Mouse (Mus musculus) liver, embryonic 14.5 days (tissue): ENCODE data around the gene Cpsf4. TPM values are rescaled to one million over a fixed set of nuclear protein-coding genes. Genes with fewer than 3 reads are reported as not detected.

Source experiments
- ATAC-seq: fragments of 200-750 bp; cut with Nextera tagmentation; 2 replicates; pipeline ENCODE4 v1.8.0; 2017; ENCODE audit warnings: moderate number of reproducible peaks, mild to moderate bottlenecking, moderate library complexity; ENCODE audit not compliant: insufficient read depth
- DNase-seq, 3 experiments: peaks; one replicate each; pipeline ENCODE4 v3.0.0-alpha.2; 2012 to 2013; ENCODE audit warnings: low read depth in 3 of 3, low spot score in 3 of 3
- H3K27ac ChIP-seq: fragments of 300-500 bp; sonication (generic); 2 replicates; pipeline ENCODE4 v1.5.1; 2014; ENCODE audit warnings: moderate library complexity, mild to moderate bottlenecking, control low read depth, inconsistent platforms
- H3K27me3 ChIP-seq: fragments of 300-500 bp; sonication (generic); 2 replicates; pipeline ENCODE4 v1.6.1; 2014; ENCODE audit warnings: mild to moderate bottlenecking, low read length, moderate library complexity; ENCODE audit not compliant: control insufficient read depth, insufficient read depth
- H3K36me3 ChIP-seq: fragments of 300-500 bp; sonication (generic); replicated peaks from 2 replicates; pipeline ENCODE4 v1.6.1; 2014; ENCODE audit warnings: low read depth; ENCODE audit not compliant: control insufficient read depth, insufficient read depth
- H3K4me1 ChIP-seq, 2 experiments: fragments of 200-500 bp in 1 of 2; fragments of 300-500 bp in 1 of 2; sonication (generic) in 1 of 2; replicated peaks; 2 replicates each; pipeline ENCODE4 v1.6.1; 2012 to 2014; ENCODE audit warnings: antibody characterized with exemption in 1 of 2, inconsistent platforms in 1 of 2, low read length in 1 of 2; ENCODE audit not compliant: control insufficient read depth in 2 of 2, insufficient read depth in 2 of 2
- H3K4me2 ChIP-seq: fragments of 300-500 bp; sonication (generic); 2 replicates; pipeline ENCODE4 v1.6.1; 2014; ENCODE audit warnings: low read depth, mild to moderate bottlenecking, control low read depth, moderate library complexity
- H3K4me3 ChIP-seq, 2 experiments: fragments of 200-500 bp in 1 of 2; fragments of 300-500 bp in 1 of 2; sonication (generic) in 1 of 2; 2 replicates each; pipeline ENCODE4 v1.5.1; 2012 to 2014; ENCODE audit warnings: low read depth in 2 of 2, low read length in 2 of 2, mild to moderate bottlenecking in 2 of 2, control low read depth in 1 of 2, inconsistent platforms in 1 of 2, moderate library complexity in 1 of 2; ENCODE audit not compliant: insufficient read depth in 1 of 2
- H3K9ac ChIP-seq: fragments of 300-500 bp; sonication (generic); replicated peaks from 2 replicates; pipeline ENCODE4 v1.6.1; 2014; ENCODE audit warnings: mild to moderate bottlenecking, control low read depth, moderate library complexity
- H3K9me3 ChIP-seq: fragments of 300-500 bp; sonication (generic); 2 replicates; pipeline ENCODE4 v1.6.1; 2016; ENCODE audit warnings: low read length, mixed read lengths; ENCODE audit not compliant: control insufficient read depth
- CTCF ChIP-seq: IDR thresholded peaks from 2 replicates; pipeline ENCODE4 v1.5.1; 2016; ENCODE audit warnings: antibody characterized with exemption, low read depth, control low read depth
- EP300 ChIP-seq: IDR thresholded peaks from 2 replicates; pipeline ENCODE4 v1.6.1; 2016; ENCODE audit warnings: antibody characterized with exemption, low read depth
- WGBS: fragments of 180-500 bp; shearing (Covaris S2); extraction: QIAGEN DNeasy Blood & Tissue Kit; methylation state at CpG from one replicate; pipeline ENCODE4 v1.1.7; 2014; ENCODE audit not compliant: insufficient replicate concordance; 5-methylcytosine and 5-hydroxymethylcytosine counted together
- polyA plus RNA-seq, 2 experiments: library from polyadenylated mRNA; depleted of rRNA in 1 of 2; stranded (reverse) in 1 of 2; unstranded in 1 of 2; fragments of >200 nt; fragmentation: Nextera tagmentation in 1 of 2; extraction: Ambion mirVana in 1 of 2; gene quantifications; 2 replicates each; pipeline versions ENCODE4 v1.2.1 to v1.2.3; 2012 to 2014

Cpsf4 gene
- polyA plus RNA-seq, 2 experiments, result 14.2 to 29.8 TPM

DNA sequence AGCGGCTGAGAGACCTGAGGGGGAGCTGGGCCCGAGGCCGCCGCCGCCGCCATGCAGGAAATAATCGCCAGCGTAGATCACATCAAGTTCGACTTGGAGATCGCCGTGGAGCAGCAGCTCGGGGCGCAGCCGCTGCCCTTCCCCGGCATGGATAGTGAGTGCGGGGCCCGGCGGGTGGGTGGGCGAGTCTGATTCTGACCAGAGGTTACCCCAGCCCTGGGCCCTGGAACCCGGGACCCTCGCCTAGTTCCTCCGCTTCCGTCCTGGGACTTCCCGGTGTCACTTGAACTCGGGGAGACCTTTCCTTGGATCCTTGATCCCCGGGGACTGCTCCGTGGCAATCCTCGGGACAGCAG lies 271 bp downstream of the Cpsf4 start:
- TF ChIP-seq CTCF (no peak), EP300 (no peak)
- H3K4me3 ChIP-seq, result peak overlapping the region; percentile 74 to 98
- ATAC-seq, result peak; percentile 26; the same call in 1 of the 2 replicates
- H3K9me3 ChIP-seq, result no peaks in the 10 kb centered on the region
- no peak for DNase-seq
- peaks cover 27% of the 10 kb centered on the region for H3K36me3 ChIP-seq
- WGBS, result 0% methylated on average over 26 of the region's 28 CpGs
- peak overlapping the region; percentile 80 for H3K4me2 ChIP-seq
- peak overlapping the region; percentile 82 for H3K9ac ChIP-seq
- H3K27ac ChIP-seq, result peak overlapping the region; percentile 18
- H3K4me1 ChIP-seq, result peaks cover 11 to 13% of the 10 kb centered on the region in 2 experiments
- H3K27me3 ChIP-seq, result no peaks in the 10 kb centered on the region

DNA sequence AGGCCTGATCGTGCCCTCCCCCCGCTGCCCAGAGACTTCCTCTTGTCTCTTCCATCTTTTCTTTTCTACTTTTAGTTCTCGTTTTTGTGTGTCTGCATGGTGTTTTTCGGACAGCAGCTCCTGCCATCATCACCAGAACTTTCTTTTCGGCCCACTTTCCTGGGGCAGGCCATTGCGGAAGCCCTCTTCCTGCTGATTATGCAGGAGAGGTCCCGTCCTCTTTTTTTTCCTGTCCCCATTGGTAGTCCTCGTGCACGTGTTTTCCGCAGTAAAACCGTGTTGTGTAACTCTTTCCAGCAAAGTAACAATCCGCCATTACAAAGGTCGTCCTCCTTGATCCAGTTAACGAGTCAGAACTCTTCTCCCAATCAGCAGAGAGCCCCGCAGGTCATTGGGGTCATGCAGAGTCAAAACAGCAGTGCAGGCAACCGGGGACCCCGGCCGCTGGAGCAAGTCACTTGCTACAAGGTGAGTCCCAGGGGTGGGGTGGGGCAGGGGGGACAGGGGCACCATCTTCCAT lies 11.5 kb downstream of the Cpsf4 start:
- Histone ChIP-seq H3K9ac (no peak overlapping the region), H3K9me3 (no peaks in the 10 kb centered on the region), H3K4me2 (no peak overlapping the region), H3K27me3 (no peaks in the 10 kb centered on the region), H3K27ac (no peak overlapping the region), H3K4me3 (no peak overlapping the region), H3K36me3 (peaks cover 81% of the 10 kb centered on the region), H3K4me1 (no peaks in the 10 kb centered on the region)
- TF ChIP-seq CTCF (no peak), EP300 (no peak)
- 77% methylated on average over 18 of the region's 18 CpGs for WGBS
- DNase-seq (no peak), ATAC-seq (no peak; the same call in 1 of the 2 replicates)

DNA sequence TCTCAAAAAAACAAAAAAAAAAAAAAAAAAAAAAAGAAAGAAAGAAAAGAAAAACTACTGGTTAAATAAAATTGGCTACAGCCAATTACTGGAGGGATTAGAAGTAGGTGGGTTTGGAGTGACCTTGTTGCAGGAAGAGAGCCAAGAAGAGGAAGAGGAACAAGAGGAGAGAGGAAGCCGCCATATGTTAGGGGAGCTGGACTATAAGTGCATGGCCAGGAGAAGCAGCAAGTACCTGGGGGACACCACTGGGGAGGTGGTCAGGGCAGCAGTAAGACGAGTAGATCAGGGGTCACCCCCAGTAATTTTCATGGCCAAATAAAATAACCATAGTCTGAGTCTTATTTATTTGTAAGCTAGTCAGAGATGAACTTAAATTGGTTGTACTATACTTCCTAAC lies 18.2 kb downstream of the Cpsf4 start:
- no peaks in the 10 kb centered on the region for H3K9me3 ChIP-seq
- no peak for ATAC-seq
- H3K27me3 ChIP-seq, result no peaks in the 10 kb centered on the region
- H3K9ac ChIP-seq, result no peak overlapping the region
- H3K4me2 ChIP-seq, result no peak overlapping the region
- no peak overlapping the region for H3K4me3 ChIP-seq
- peaks cover 14 to 16% of the 10 kb centered on the region in 2 experiments for H3K4me1 ChIP-seq
- H3K27ac ChIP-seq, result no peak overlapping the region
- no peak for DNase-seq
- TF ChIP-seq CTCF (no peak), EP300 (no peak)
- WGBS, result 77% methylated on average over 2 of the region's 2 CpGs
- peaks cover 60% of the 10 kb centered on the region for H3K36me3 ChIP-seq

DNA sequence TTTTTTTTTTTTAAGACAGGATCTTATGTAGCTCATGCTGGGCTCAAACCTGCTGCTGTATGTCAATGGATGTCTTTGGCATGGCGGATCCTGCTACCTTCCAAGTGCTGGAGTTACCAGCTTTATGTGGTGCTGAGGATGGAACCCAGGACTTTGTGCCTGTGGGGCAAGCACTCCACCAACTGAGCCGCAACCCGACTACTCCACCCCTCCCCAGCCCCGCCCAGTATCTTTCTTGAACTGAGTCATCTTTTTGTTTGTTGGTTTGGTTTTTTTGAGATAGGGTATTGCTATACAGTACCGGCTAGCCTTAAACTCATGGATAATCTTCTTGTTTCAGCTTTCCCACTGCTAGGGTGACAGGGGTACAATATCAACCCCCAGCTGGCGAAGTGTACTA lies 22.4 kb downstream of the Cpsf4 start:
- no peak for DNase-seq
- Histone ChIP-seq H3K4me1 (peaks cover 17 to 25% of the 10 kb centered on the region in 2 experiments), H3K36me3 (peaks cover 29% of the 10 kb centered on the region), H3K27ac (peak overlapping the region; percentile 65), H3K4me3 (peak overlapping the region; percentile 18 to 87; a peak in 3 of 4 replicates), H3K9ac (no peak overlapping the region), H3K4me2 (peak overlapping the region; percentile 87), H3K9me3 (no peaks in the 10 kb centered on the region), H3K27me3 (no peaks in the 10 kb centered on the region)
- WGBS, result 32% methylated on average over 6 of the region's 6 CpGs
- ATAC-seq, result no peak
- TF ChIP-seq EP300 (no peak), CTCF (no peak)

DNA sequence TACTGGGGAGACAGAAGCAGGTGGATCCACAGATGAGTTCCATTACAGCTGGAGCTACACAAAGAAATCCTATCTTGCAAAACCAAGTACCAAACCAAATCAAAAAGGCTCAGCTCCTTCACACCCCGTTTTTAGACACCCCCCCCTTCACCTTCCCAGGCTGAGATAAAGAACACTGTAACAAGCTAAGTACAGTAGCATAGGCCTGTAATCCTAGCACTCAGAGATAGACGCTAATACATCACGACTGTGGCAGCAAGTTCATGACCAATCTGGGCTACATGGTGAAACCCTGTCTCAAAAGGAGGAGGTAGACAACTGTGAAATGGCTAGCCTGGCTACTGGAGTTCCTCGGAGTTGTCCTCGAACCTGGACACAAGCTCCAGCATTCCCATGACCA lies 23.4 kb downstream of the Cpsf4 start:
- H3K4me2 ChIP-seq, result peak overlapping the region; percentile 87
- no peak for DNase-seq
- 13% methylated on average over 5 of the region's 5 CpGs for WGBS
- TF ChIP-seq EP300 (0 out of 2 replicates have a peak, but pooled peaks have one; percentile 8), CTCF (no peak)
- H3K4me1 ChIP-seq, result peaks cover 17 to 25% of the 10 kb centered on the region in 2 experiments
- H3K36me3 ChIP-seq, result peaks cover 34% of the 10 kb centered on the region
- peak overlapping the region; percentile 87 to 95 for H3K4me3 ChIP-seq
- no peaks in the 10 kb centered on the region for H3K9me3 ChIP-seq
- H3K9ac ChIP-seq, result peak overlapping the region; percentile 92
- H3K27ac ChIP-seq, result peak overlapping the region; percentile 65
- peak; percentile 29; the same call in 1 of the 2 replicates for ATAC-seq
- H3K27me3 ChIP-seq, result no peaks in the 10 kb centered on the region
